Mouse (Mus musculus): ENCODE measurements around the gene Cant1. TPM values are rescaled to one million over a fixed set of nuclear protein-coding genes. Genes with fewer than 3 reads are reported as not detected.
A peak's percentile ranks its signal among the peaks of the same experiment; 100 is the strongest.

Gene Cant1
- total RNA-seq, 1 experiment: 45.4 TPM

GRCm38 (mm10) chr11:118452955-118453354 lies 34.1 kb upstream of the Cant1 start:
- Histone ChIP-seq H3K36me3 (ENCODE audit: control insufficient read depth, insufficient read depth, low read length, poor library complexity, severe bottlenecking) (no peaks in the 10 kb centered on the region), H3K9me3 (ENCODE audit: control insufficient read depth, insufficient read depth, low read depth, low read length) (no peaks in the 10 kb centered on the region), H3K27ac (ENCODE audit: insufficient read depth, low read depth, low read length, poor library complexity, severe bottlenecking) (no peak overlapping the region), H3K4me1 (ENCODE audit: control insufficient read depth in 2 of 2, insufficient read depth in 2 of 2, low read length in 2 of 2, poor library complexity in 1 of 2) (peaks cover 3 to 9% of the 10 kb centered on the region in 2 experiments; a peak in 2 of 4 replicates), H3K4me3 (ENCODE audit: insufficient read depth in 1 of 2, low read depth in 1 of 2, low read length in 2 of 2, poor library complexity in 1 of 2, severe bottlenecking in 1 of 2) (no peak overlapping the region), H3K9ac (ENCODE audit: insufficient read depth, low read depth, low read length, poor library complexity, severe bottlenecking) (no peak overlapping the region)
- no peak for DNase-seq (ENCODE audit: low read depth, low spot score)
- in situ Hi-C loops (cut with MboI; ENCODE audit: low sequenced_read_pairs in 2 of 2, unreplicated experiment in 2 of 2): no loop called here
- TF ChIP-seq HCFC1 (IDR thresholded peaks at IDR 0.05; ENCODE audit: borderline replicate concordance, insufficient read depth, low read length) (no peak), CHD2 (IDR thresholded peaks at IDR 0.05; ENCODE audit: low read depth, low read length) (no peak), ZNF384 (IDR thresholded peaks at IDR 0.05; ENCODE audit: low read depth, low read length) (no peak), ZC3H11A (IDR thresholded peaks at IDR 0.05; ENCODE audit: borderline replicate concordance, low read depth, low read length) (no peak), MAFK (IDR thresholded peaks at IDR 0.05; ENCODE audit: insufficient read depth, low read depth, low read length) (no peak)

- in situ Hi-C loops (cut with MboI; ENCODE audit: low sequenced_read_pairs in 2 of 2, unreplicated experiment in 2 of 2): no loop called here
- H3K4me1 ChIP-seq (ENCODE audit: control insufficient read depth in 2 of 2, insufficient read depth in 2 of 2, low read length in 2 of 2, poor library complexity in 1 of 2): peaks cover 3 to 9% of the 10 kb centered on the region in 2 experiments; a peak in 2 of 4 replicates
- no peaks in the 10 kb centered on the region for H3K36me3 ChIP-seq (ENCODE audit: control insufficient read depth, insufficient read depth, low read length, poor library complexity, severe bottlenecking)
- no peak overlapping the region for H3K4me3 ChIP-seq (ENCODE audit: insufficient read depth in 1 of 2, low read depth in 1 of 2, low read length in 2 of 2, poor library complexity in 1 of 2, severe bottlenecking in 1 of 2)
- H3K9me3 ChIP-seq (ENCODE audit: control insufficient read depth, insufficient read depth, low read depth, low read length): no peaks in the 10 kb centered on the region
- TF ChIP-seq MAFK (IDR thresholded peaks at IDR 0.05; ENCODE audit: insufficient read depth, low read depth, low read length): no peak
- TF ChIP-seq ZNF384 (IDR thresholded peaks at IDR 0.05; ENCODE audit: low read depth, low read length): no peak
- TF ChIP-seq ZC3H11A (IDR thresholded peaks at IDR 0.05; ENCODE audit: borderline replicate concordance, low read depth, low read length): no peak
- TF ChIP-seq HCFC1 (IDR thresholded peaks at IDR 0.05; ENCODE audit: borderline replicate concordance, insufficient read depth, low read length): no peak
- no peak for TF ChIP-seq CHD2 (IDR thresholded peaks at IDR 0.05; ENCODE audit: low read depth, low read length)
- no peak for DNase-seq (ENCODE audit: low read depth, low spot score)
- no peak overlapping the region for H3K9ac ChIP-seq (ENCODE audit: insufficient read depth, low read depth, low read length, poor library complexity, severe bottlenecking)
- no peak overlapping the region for H3K27ac ChIP-seq (ENCODE audit: insufficient read depth, low read depth, low read length, poor library complexity, severe bottlenecking)
Observed at GRCm38 (mm10) chr11:118451211-118451610, 32.3 kb upstream of the Cant1 start.

GRCm38 (mm10) chr11:118448385-118448784 lies 29.5 kb upstream of the Cant1 start:
- in situ Hi-C loops (cut with MboI; ENCODE audit: low sequenced_read_pairs in 2 of 2, unreplicated experiment in 2 of 2): no loop called here
- DNase-seq (ENCODE audit: low read depth, low spot score): no peak
- H3K4me3 ChIP-seq (ENCODE audit: insufficient read depth in 1 of 2, low read depth in 1 of 2, low read length in 2 of 2, poor library complexity in 1 of 2, severe bottlenecking in 1 of 2): no peak overlapping the region
- no peak overlapping the region for H3K27ac ChIP-seq (ENCODE audit: insufficient read depth, low read depth, low read length, poor library complexity, severe bottlenecking)
- H3K9me3 ChIP-seq (ENCODE audit: control insufficient read depth, insufficient read depth, low read depth, low read length): no peaks in the 10 kb centered on the region
- TF ChIP-seq HCFC1 (IDR thresholded peaks at IDR 0.05; ENCODE audit: borderline replicate concordance, insufficient read depth, low read length): no peak
- TF ChIP-seq ZNF384 (IDR thresholded peaks at IDR 0.05; ENCODE audit: low read depth, low read length): no peak
- TF ChIP-seq CHD2 (IDR thresholded peaks at IDR 0.05; ENCODE audit: low read depth, low read length): no peak
- TF ChIP-seq MAFK (IDR thresholded peaks at IDR 0.05; ENCODE audit: insufficient read depth, low read depth, low read length): no peak
- no peak for TF ChIP-seq ZC3H11A (IDR thresholded peaks at IDR 0.05; ENCODE audit: borderline replicate concordance, low read depth, low read length)
- H3K9ac ChIP-seq (ENCODE audit: insufficient read depth, low read depth, low read length, poor library complexity, severe bottlenecking): no peak overlapping the region
- no peaks in the 10 kb centered on the region for H3K36me3 ChIP-seq (ENCODE audit: control insufficient read depth, insufficient read depth, low read length, poor library complexity, severe bottlenecking)
- H3K4me1 ChIP-seq (ENCODE audit: control insufficient read depth in 2 of 2, insufficient read depth in 2 of 2, low read length in 2 of 2, poor library complexity in 1 of 2): no peaks in the 10 kb centered on the region

GRCm38 (mm10) chr11:118447346-118447745 lies 28.5 kb upstream of the Cant1 start:
- H3K4me3 ChIP-seq (ENCODE audit: insufficient read depth in 1 of 2, low read depth in 1 of 2, low read length in 2 of 2, poor library complexity in 1 of 2, severe bottlenecking in 1 of 2): no peak overlapping the region
- no peak for TF ChIP-seq HCFC1 (IDR thresholded peaks at IDR 0.05; ENCODE audit: borderline replicate concordance, insufficient read depth, low read length)
- no peak for TF ChIP-seq ZC3H11A (IDR thresholded peaks at IDR 0.05; ENCODE audit: borderline replicate concordance, low read depth, low read length)
- no peak for TF ChIP-seq CHD2 (IDR thresholded peaks at IDR 0.05; ENCODE audit: low read depth, low read length)
- no peak for TF ChIP-seq ZNF384 (IDR thresholded peaks at IDR 0.05; ENCODE audit: low read depth, low read length)
- TF ChIP-seq MAFK (IDR thresholded peaks at IDR 0.05; ENCODE audit: insufficient read depth, low read depth, low read length): no peak
- H3K9me3 ChIP-seq (ENCODE audit: control insufficient read depth, insufficient read depth, low read depth, low read length): no peaks in the 10 kb centered on the region
- no peak overlapping the region for H3K9ac ChIP-seq (ENCODE audit: insufficient read depth, low read depth, low read length, poor library complexity, severe bottlenecking)
- in situ Hi-C loops (cut with MboI; ENCODE audit: low sequenced_read_pairs in 2 of 2, unreplicated experiment in 2 of 2): no loop called here
- H3K36me3 ChIP-seq (ENCODE audit: control insufficient read depth, insufficient read depth, low read length, poor library complexity, severe bottlenecking): no peaks in the 10 kb centered on the region
- DNase-seq (ENCODE audit: low read depth, low spot score): no peak
- no peak overlapping the region for H3K27ac ChIP-seq (ENCODE audit: insufficient read depth, low read depth, low read length, poor library complexity, severe bottlenecking)
- H3K4me1 ChIP-seq (ENCODE audit: control insufficient read depth in 2 of 2, insufficient read depth in 2 of 2, low read length in 2 of 2, poor library complexity in 1 of 2): no peaks in the 10 kb centered on the region

- no peaks in the 10 kb centered on the region for H3K36me3 ChIP-seq (ENCODE audit: control insufficient read depth, insufficient read depth, low read length, poor library complexity, severe bottlenecking)
- H3K4me3 ChIP-seq (ENCODE audit: insufficient read depth in 1 of 2, low read depth in 1 of 2, low read length in 2 of 2, poor library complexity in 1 of 2, severe bottlenecking in 1 of 2): no peak overlapping the region
- H3K4me1 ChIP-seq (ENCODE audit: control insufficient read depth in 2 of 2, insufficient read depth in 2 of 2, low read length in 2 of 2, poor library complexity in 1 of 2): no peaks in the 10 kb centered on the region
- H3K9ac ChIP-seq (ENCODE audit: insufficient read depth, low read depth, low read length, poor library complexity, severe bottlenecking): no peak overlapping the region
- no peak for TF ChIP-seq ZNF384 (IDR thresholded peaks at IDR 0.05; ENCODE audit: low read depth, low read length)
- peak; percentile 48; the same call in 1 of the 2 replicates for TF ChIP-seq ZC3H11A (IDR thresholded peaks at IDR 0.05; ENCODE audit: borderline replicate concordance, low read depth, low read length)
- TF ChIP-seq HCFC1 (IDR thresholded peaks at IDR 0.05; ENCODE audit: borderline replicate concordance, insufficient read depth, low read length): no peak
- TF ChIP-seq CHD2 (IDR thresholded peaks at IDR 0.05; ENCODE audit: low read depth, low read length): no peak
- peak; percentile 64 for DNase-seq (ENCODE audit: low read depth, low spot score)
- in situ Hi-C loops (cut with MboI; ENCODE audit: low sequenced_read_pairs in 2 of 2, unreplicated experiment in 2 of 2): no loop called here
- no peaks in the 10 kb centered on the region for H3K9me3 ChIP-seq (ENCODE audit: control insufficient read depth, insufficient read depth, low read depth, low read length)
- no peak overlapping the region for H3K27ac ChIP-seq (ENCODE audit: insufficient read depth, low read depth, low read length, poor library complexity, severe bottlenecking)
Observed at GRCm38 (mm10) chr11:118445843-118446242, 27.0 kb upstream of the Cant1 start.
